Mouse (Mus musculus): ENCODE measurements around the gene Tmcc3. TPM values are rescaled to one million over a fixed set of nuclear protein-coding genes. Genes with fewer than 3 reads are reported as not detected.
"Not testable (repeated sequence)": the region's sequence is repeated elsewhere in the genome, so short reads cannot be mapped to it uniquely, and the experiment has no call there.

Tmcc3 gene
- polyA plus RNA-seq, 1 experiment from 2014 or later: 8.6 TPM

DNA sequence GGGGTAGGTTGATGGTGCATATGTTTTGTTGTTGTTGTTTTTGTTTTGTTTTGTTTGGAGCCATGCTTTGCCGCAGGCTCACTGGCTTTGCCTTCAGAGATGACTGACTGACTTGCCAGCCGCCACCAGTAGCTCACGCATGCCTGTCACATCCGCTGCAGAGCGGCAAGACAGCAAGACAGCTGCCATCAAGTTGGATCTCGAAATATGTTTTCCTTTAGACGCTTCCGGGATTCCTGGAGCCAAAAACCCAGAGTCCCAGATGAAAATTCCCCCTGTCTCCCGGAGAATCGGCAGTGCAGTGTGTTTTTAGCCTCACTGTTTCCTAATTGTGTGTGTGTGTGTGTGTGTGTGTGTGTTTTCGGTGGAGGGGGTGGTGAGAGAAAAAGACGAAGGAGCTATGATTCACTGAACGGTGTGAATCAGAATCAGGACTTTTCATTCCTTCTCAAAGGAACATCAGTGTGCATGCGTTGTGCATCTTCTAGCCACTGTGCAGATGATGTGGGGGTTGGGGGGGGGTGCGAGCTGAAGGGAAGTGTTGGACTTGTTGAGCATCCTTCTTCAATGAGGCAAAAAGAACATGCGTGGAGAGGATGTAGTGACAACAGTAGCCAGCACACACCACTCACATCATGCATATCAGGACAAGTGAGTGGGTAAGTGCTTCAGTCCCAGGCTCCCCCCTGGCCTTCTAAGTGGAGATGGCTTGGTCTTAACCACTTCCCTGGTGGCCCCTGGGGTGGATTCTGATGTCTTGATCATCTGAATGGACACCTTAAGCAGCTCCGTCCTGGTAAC, 208.8 kb downstream of the Tmcc3 start:
- H3K4me3 ChIP-seq (replicated peaks): no peak overlapping the region
- no peaks in the 10 kb centered on the region for H3K36me3 ChIP-seq
- H3K4me2 ChIP-seq (replicated peaks): no peak overlapping the region; the same call in 1 of the 2 replicates
- ATAC-seq: no peak
- H3K9me3 ChIP-seq: no peaks in the 10 kb centered on the region
- H3K4me1 ChIP-seq (replicated peaks): peaks cover 13% of the 10 kb centered on the region
- no peak overlapping the region for H3K27ac ChIP-seq
- 57% methylated on average over 17 of the region's 17 CpGs for WGBS
- H3K9ac ChIP-seq: no peak overlapping the region
- H3K27me3 ChIP-seq (replicated peaks): no peaks in the 10 kb centered on the region

DNA sequence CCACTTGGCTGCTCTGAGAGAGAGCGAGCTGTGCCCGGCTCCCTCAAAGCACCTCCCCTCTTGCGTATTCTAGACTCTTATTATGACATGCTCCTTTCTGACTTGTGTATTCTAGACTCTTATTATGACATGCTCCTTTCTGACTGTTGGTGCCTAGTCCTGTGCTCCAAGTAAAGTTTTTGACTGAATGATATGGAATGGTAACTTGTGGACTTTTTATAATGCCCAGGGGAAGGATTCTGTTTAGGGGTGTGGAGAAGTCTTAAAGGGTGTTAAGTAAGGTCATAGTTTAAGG, 209.3 kb downstream of the Tmcc3 start:
- no peak overlapping the region for H3K9ac ChIP-seq
- WGBS: 58% methylated on average over 3 of the region's 3 CpGs
- H3K4me3 ChIP-seq (replicated peaks): no peak overlapping the region
- no peak overlapping the region for H3K4me2 ChIP-seq (replicated peaks)
- ATAC-seq: peak; percentile 13; the same call in 1 of the 2 replicates
- H3K27me3 ChIP-seq (replicated peaks): no peaks in the 10 kb centered on the region
- H3K4me1 ChIP-seq (replicated peaks): peaks cover 13% of the 10 kb centered on the region
- H3K9me3 ChIP-seq: no peaks in the 10 kb centered on the region
- no peak overlapping the region for H3K27ac ChIP-seq
- H3K36me3 ChIP-seq: no peaks in the 10 kb centered on the region

DNA sequence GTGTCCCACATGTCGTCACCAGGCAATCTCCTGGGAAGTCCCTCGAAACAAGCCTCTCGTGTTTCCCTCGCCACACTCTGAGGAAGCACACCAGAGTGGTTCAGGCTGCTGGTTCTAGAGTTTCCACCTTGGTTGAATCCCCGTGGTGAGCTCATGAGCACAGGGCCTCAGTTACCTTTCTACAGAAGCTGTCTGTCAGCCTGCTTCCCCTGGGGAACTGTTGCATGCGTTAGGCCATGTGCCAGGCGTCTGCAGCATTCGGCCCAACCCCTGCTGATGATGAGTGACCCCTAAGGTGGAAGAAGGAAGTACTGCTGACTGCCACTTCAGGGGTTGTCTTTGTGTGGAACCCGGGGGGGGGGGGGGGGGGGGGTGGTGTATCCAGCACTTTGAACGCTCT, 210.0 kb downstream of the Tmcc3 start:
- ATAC-seq: no peak
- Histone ChIP-seq H3K9me3 (no peaks in the 10 kb centered on the region), H3K4me2 (replicated peaks) (no peak overlapping the region), H3K9ac (no peak overlapping the region), H3K27ac (no peak overlapping the region), H3K4me3 (replicated peaks) (no peak overlapping the region), H3K4me1 (replicated peaks) (peaks cover 13% of the 10 kb centered on the region), H3K36me3 (no peaks in the 10 kb centered on the region), H3K27me3 (replicated peaks) (no peaks in the 10 kb centered on the region)
- WGBS: 56% methylated on average over 10 of the region's 10 CpGs

- Histone ChIP-seq H3K4me2 (replicated peaks) (peak overlapping the region; percentile 29; the same call in 1 of the 2 replicates), H3K9ac (no peak overlapping the region), H3K4me1 (replicated peaks) (peaks cover 13% of the 10 kb centered on the region), H3K9me3 (no peaks in the 10 kb centered on the region), H3K36me3 (no peaks in the 10 kb centered on the region), H3K27ac (no peak overlapping the region), H3K4me3 (replicated peaks) (no peak overlapping the region), H3K27me3 (replicated peaks) (no peaks in the 10 kb centered on the region)
- peak; percentile 19; the same call in 1 of the 2 replicates for ATAC-seq
- 77% methylated on average over 8 of the region's 8 CpGs for WGBS
Measured at GRCm38 (mm10) chr10:94523297-94523696, 211.5 kb downstream of the Tmcc3 start.

DNA sequence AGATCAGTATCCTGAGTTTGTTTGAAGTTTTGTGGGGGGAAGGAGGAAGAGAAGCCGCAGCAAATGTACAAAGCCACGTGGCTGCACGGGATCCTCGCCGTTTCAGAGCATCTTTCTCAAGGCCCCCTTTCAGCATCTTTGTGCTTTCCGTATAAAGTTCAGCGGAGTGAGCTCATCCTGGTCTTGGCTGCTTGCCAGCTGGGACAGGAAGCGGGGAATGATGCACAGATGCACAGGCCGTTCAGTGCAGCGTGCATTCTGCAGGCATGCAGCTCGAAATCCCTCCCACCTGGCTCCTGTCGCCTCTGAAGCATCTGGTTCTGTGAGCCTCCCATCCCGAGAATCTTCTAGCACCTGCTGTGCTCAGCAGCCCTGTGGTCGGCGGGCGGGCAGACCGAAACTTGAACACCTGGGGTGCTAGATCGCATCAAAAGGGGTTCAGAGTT, 212.0 kb downstream of the Tmcc3 start:
- Histone ChIP-seq H3K4me1 (replicated peaks) (peaks cover 13% of the 10 kb centered on the region), H3K27ac (no peak overlapping the region), H3K36me3 (no peaks in the 10 kb centered on the region), H3K9me3 (no peaks in the 10 kb centered on the region), H3K4me3 (replicated peaks) (no peak overlapping the region), H3K4me2 (replicated peaks) (peak overlapping the region; percentile 29), H3K27me3 (replicated peaks) (no peaks in the 10 kb centered on the region), H3K9ac (no peak overlapping the region)
- WGBS: 19% methylated on average over 18 of the region's 18 CpGs
- ATAC-seq: peak; percentile 62

DNA sequence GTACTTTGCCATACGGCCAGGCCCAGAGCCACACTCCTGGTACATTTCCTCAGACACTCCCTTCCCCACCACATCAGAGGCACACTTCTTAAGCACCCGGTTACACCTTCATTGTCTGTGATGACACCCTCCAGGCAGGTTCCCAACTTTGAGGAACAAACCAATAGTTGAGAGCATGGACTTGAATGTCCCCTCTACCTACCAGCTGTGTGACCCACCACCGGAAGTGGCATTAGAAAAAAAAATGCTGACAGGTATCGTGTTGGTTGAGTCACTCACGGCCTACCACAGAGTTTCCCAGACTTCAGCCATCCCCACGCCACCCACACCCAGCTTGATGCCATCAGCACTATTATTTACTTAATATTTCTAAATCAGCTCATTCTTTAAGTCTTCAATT, 213.2 kb downstream of the Tmcc3 start:
- H3K4me3 ChIP-seq (replicated peaks): no peak overlapping the region
- no peaks in the 10 kb centered on the region for H3K27me3 ChIP-seq (replicated peaks)
- H3K4me1 ChIP-seq (replicated peaks): peaks cover 11% of the 10 kb centered on the region
- no peaks in the 10 kb centered on the region for H3K9me3 ChIP-seq
- H3K27ac ChIP-seq: no peak overlapping the region
- WGBS: 75% methylated on average over 6 of the region's 6 CpGs
- no peaks in the 10 kb centered on the region for H3K36me3 ChIP-seq
- H3K4me2 ChIP-seq (replicated peaks): no peak overlapping the region
- ATAC-seq: no peak
- H3K9ac ChIP-seq: no peak overlapping the region

DNA sequence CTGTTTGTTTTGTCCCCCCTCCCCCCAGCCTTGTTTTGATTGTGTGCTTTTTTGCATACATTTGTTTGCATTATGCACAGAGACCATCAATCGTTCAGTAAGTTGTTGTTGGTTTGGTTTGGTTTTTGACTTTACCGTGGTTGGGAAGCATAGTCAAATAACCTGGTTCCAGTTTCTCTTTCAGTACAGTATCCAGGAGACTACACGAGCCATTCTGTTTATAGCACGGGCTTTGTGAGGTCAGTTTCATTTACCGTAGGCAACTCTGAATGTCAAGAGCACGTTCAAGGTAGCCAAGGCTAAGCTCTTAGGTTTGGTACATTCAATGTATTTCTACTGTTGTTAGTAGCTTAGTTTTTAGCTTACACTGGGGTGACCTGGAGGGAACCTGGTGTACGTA, 214.0 kb downstream of the Tmcc3 start:
- no peak for ATAC-seq
- 78% methylated on average over 7 of the region's 7 CpGs for WGBS

DNA sequence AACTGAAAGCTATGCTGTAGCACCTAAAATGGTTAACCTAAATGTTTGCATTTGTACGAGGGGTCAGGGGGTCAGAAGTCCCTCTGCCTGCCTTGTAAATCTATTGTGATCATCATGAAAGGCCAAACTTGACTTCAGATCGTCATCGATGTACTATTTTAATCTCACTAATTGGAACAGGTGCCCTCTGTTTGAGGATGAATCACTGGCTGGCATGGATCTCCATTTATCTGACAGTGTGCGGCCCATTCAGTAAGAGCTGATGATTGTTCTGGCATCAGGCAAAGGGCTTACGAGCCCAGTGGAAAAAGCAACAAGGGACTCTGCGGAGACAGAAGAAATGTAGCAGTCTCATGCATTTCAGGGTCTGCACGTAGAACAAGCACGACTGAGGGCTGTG, 215.1 kb downstream of the Tmcc3 start:
- H3K4me2 ChIP-seq (replicated peaks): no peak overlapping the region
- H3K9ac ChIP-seq: no peak overlapping the region
- H3K27me3 ChIP-seq (replicated peaks): no peaks in the 10 kb centered on the region
- peaks cover 8% of the 10 kb centered on the region for H3K4me1 ChIP-seq (replicated peaks)
- ATAC-seq: no peak
- 72% methylated on average over 8 of the region's 8 CpGs for WGBS
- H3K36me3 ChIP-seq: no peaks in the 10 kb centered on the region
- H3K4me3 ChIP-seq (replicated peaks): no peak overlapping the region
- no peaks in the 10 kb centered on the region for H3K9me3 ChIP-seq
- no peak overlapping the region for H3K27ac ChIP-seq

More for the DNA sequence above, 214.0 kb downstream of the Tmcc3 start:
- H3K27ac ChIP-seq: no peak overlapping the region
- H3K9ac ChIP-seq: no peak overlapping the region
- H3K4me3 ChIP-seq (replicated peaks): no peak overlapping the region
- no peaks in the 10 kb centered on the region for H3K36me3 ChIP-seq
- no peaks in the 10 kb centered on the region for H3K9me3 ChIP-seq
- no peak overlapping the region for H3K4me2 ChIP-seq (replicated peaks)
- peaks cover 8% of the 10 kb centered on the region for H3K4me1 ChIP-seq (replicated peaks)
- H3K27me3 ChIP-seq (replicated peaks): no peaks in the 10 kb centered on the region

DNA sequence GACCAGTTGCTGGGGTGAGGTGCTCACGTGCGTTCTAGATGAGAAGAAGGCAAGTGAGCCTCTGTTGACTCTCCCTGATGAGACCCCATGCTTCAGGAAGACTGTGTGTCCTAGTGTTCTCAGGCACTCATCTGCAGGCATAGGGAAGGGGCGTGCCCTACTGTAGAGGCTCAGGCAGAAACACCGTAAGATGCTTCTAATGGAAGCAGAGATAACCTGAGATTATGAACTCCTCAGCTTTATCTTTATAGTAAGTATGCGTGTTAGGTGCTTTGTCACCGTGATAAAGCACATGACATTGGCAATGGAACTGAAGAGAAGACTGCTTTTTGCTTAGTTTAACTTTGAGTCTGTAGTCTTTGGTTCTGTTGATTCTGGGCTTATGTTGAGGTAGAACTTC, 215.5 kb downstream of the Tmcc3 start:
- Histone ChIP-seq H3K27ac (no peak overlapping the region), H3K4me3 (replicated peaks) (no peak overlapping the region), H3K4me1 (replicated peaks) (peaks cover 8% of the 10 kb centered on the region), H3K27me3 (replicated peaks) (no peaks in the 10 kb centered on the region), H3K36me3 (no peaks in the 10 kb centered on the region), H3K9me3 (no peaks in the 10 kb centered on the region), H3K4me2 (replicated peaks) (no peak overlapping the region), H3K9ac (no peak overlapping the region)
- no peak for ATAC-seq
- WGBS: 82% methylated on average over 6 of the region's 6 CpGs

DNA sequence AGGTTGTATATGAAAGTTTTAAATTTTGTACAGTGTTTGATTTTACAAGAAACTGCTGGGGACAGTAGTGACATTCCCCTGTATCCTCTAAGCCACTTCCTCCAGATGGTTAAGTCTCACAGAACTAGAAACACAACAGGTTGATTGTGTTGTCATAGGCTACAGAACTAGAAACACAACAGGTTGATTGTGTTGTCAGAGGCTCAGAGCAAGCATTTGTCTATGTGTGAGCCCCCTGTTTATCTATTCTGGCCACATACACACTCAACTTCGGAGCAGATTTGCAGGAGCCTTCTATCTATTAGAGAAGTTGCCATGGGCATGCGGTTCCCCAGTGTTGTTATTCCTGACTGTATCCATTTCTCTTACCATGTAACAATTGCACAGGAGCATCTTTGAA, 218.3 kb downstream of the Tmcc3 start:
- Histone ChIP-seq H3K36me3 (no peaks in the 10 kb centered on the region), H3K9me3 (no peaks in the 10 kb centered on the region), H3K4me1 (replicated peaks) (no peaks in the 10 kb centered on the region), H3K4me3 (replicated peaks) (no peak overlapping the region), H3K9ac (no peak overlapping the region), H3K4me2 (replicated peaks) (no peak overlapping the region), H3K27me3 (replicated peaks) (no peaks in the 10 kb centered on the region), H3K27ac (no peak overlapping the region)
- no peak for ATAC-seq
- 83% methylated on average over 2 of the region's 2 CpGs for WGBS

GRCm38 (mm10) chr10:94531482-94531881, 219.7 kb downstream of the Tmcc3 start:
- H3K9ac ChIP-seq: no peak overlapping the region
- no peaks in the 10 kb centered on the region for H3K36me3 ChIP-seq
- no peak overlapping the region for H3K4me2 ChIP-seq (replicated peaks)
- no peaks in the 10 kb centered on the region for H3K27me3 ChIP-seq (replicated peaks)
- H3K27ac ChIP-seq: no peak overlapping the region
- H3K4me1 ChIP-seq (replicated peaks): no peaks in the 10 kb centered on the region
- no peaks in the 10 kb centered on the region for H3K9me3 ChIP-seq
- ATAC-seq: no peak
- no peak overlapping the region for H3K4me3 ChIP-seq (replicated peaks)

- no peaks in the 10 kb centered on the region for H3K36me3 ChIP-seq
- no peaks in the 10 kb centered on the region for H3K9me3 ChIP-seq
- 70% methylated on average over 6 of the region's 6 CpGs for WGBS
- no peaks in the 10 kb centered on the region for H3K27me3 ChIP-seq (replicated peaks)
- no peak overlapping the region for H3K9ac ChIP-seq
- H3K27ac ChIP-seq: no peak overlapping the region
- no peak for ATAC-seq
- no peaks in the 10 kb centered on the region for H3K4me1 ChIP-seq (replicated peaks)
- H3K4me2 ChIP-seq (replicated peaks): no peak overlapping the region
- no peak overlapping the region for H3K4me3 ChIP-seq (replicated peaks)
Measured at GRCm38 (mm10) chr10:94533081-94533724, 221.5 kb downstream of the Tmcc3 start.

GRCm38 (mm10) chr10:94538623-94539022, 226.9 kb downstream of the Tmcc3 start:
- not testable (repeated sequence) for H3K4me2 ChIP-seq (replicated peaks); ATAC-seq; H3K27ac ChIP-seq; H3K9ac ChIP-seq; H3K9me3 ChIP-seq; H3K27me3 ChIP-seq (replicated peaks); H3K36me3 ChIP-seq; H3K4me3 ChIP-seq (replicated peaks); H3K4me1 ChIP-seq (replicated peaks)
- whole genome bisulfite sequencing: 97% methylated on average over 2 of the region's 2 CpGs
